Mouse (Mus musculus) lung, postnatal 0 days (tissue): ENCODE data around the gene Dmwd. TPM values are rescaled to one million over a fixed set of nuclear protein-coding genes. Genes with fewer than 3 reads are reported as not detected.

Experiments used
- ATAC-seq: fragments of 200-750 bp; cut with Nextera tagmentation; 2 replicates; pipeline ENCODE4 v1.8.0; 2017; ENCODE audit warnings: moderate library complexity
- DNase-seq: peaks from one replicate; pipeline ENCODE4 v3.0.0-alpha.2; 2016; ENCODE audit warnings: low spot score
- H3K27ac ChIP-seq: fragments of 300-500 bp; sonication (generic); 2 replicates; pipeline ENCODE4 v1.5.1; 2014; ENCODE audit warnings: antibody characterized with exemption, mild to moderate bottlenecking, low read length, mixed read lengths
- H3K27me3 ChIP-seq: fragments of 300-500 bp; sonication (generic); replicated peaks from 2 replicates; pipeline ENCODE4 v1.6.1; 2014; ENCODE audit warnings: low read length, mixed read lengths; ENCODE audit not compliant: insufficient read depth
- H3K36me3 ChIP-seq: fragments of 300-500 bp; sonication (generic); 2 replicates; pipeline ENCODE4 v1.6.1; 2014; ENCODE audit warnings: low read length, mixed read lengths; ENCODE audit not compliant: insufficient read depth
- H3K4me1 ChIP-seq: fragments of 300-500 bp; sonication (generic); 2 replicates; pipeline ENCODE4 v1.6.1; 2014; ENCODE audit warnings: antibody characterized with exemption, low read depth, low read length, mixed read lengths; ENCODE audit not compliant: insufficient read depth
- H3K4me2 ChIP-seq: fragments of 300-500 bp; sonication (generic); replicated peaks from 2 replicates; pipeline ENCODE4 v1.6.1; 2014; ENCODE audit warnings: low read depth, mild to moderate bottlenecking, low read length, moderate library complexity, mixed read lengths
- H3K4me3 ChIP-seq: fragments of 300-500 bp; sonication (generic); 2 replicates; pipeline ENCODE4 v1.5.1; 2014; ENCODE audit warnings: low read depth, low read length
- H3K9ac ChIP-seq: fragments of 300-500 bp; sonication (generic); replicated peaks from 2 replicates; pipeline ENCODE4 v1.6.1; 2014; ENCODE audit warnings: low read depth, mild to moderate bottlenecking
- H3K9me3 ChIP-seq: fragments of 300-500 bp; sonication (generic); 2 replicates; pipeline ENCODE4 v1.6.1; 2016; ENCODE audit warnings: low read length, mixed read lengths
- CTCF ChIP-seq: IDR thresholded peaks from 2 replicates; pipeline ENCODE4 v1.5.1; 2016; ENCODE audit warnings: antibody characterized with exemption, mild to moderate bottlenecking
- EP300 ChIP-seq: IDR thresholded peaks from 2 replicates; pipeline ENCODE4 v1.6.1; 2016; ENCODE audit warnings: antibody characterized with exemption, mild to moderate bottlenecking, control low read depth
- WGBS: fragments of 180-500 bp; shearing (Covaris S2); extraction: QIAGEN DNeasy Blood & Tissue Kit; methylation state at CpG from one replicate; pipeline ENCODE4 v1.1.7; 2014; 5-methylcytosine and 5-hydroxymethylcytosine counted together
- polyA plus RNA-seq: library from polyadenylated mRNA; unstranded; fragments of >200 nt; fragmentation: Nextera tagmentation; extraction: Ambion mirVana; gene quantifications from 2 replicates; pipeline ENCODE4 v1.2.1, GENCODE M21; 2015

Dmwd gene
- polyA plus RNA-seq, 1 experiment from 2014 or later = 9.7 TPM

GRCm38 (mm10) chr7:19094826-19095750 lies 19.1 kb downstream of the Dmwd start:
- 0 out of 2 replicates have a peak, but pooled peaks have one; percentile 2 for ATAC-seq
- no peak for TF ChIP-seq EP300

GRCm38 (mm10) chr7:19095751-19096110 lies 19.7 kb downstream of the Dmwd start:
- Histone ChIP-seq H3K9ac (0 out of 2 replicates have a peak overlapping the region, but pooled peaks have one; percentile 55), H3K4me3 (peak overlapping the region; percentile 69), H3K4me2 (peak overlapping the region; percentile 93), H3K27me3 (no peaks in the 10 kb centered on the region), H3K9me3 (no peaks in the 10 kb centered on the region), H3K4me1 (peaks cover 14% of the 10 kb centered on the region), H3K36me3 (no peaks in the 10 kb centered on the region), H3K27ac (peak overlapping the region; percentile 92; the same call in 1 of the 2 replicates)
- WGBS = under 1% methylated on average over 19 of the region's 19 CpGs
- no peak for TF ChIP-seq EP300
- ATAC-seq = no peak
- peak; percentile 78 for DNase-seq

More at GRCm38 (mm10) chr7:19094826-19095750, 19.1 kb downstream of the Dmwd start:
- Histone ChIP-seq H3K27me3 (no peaks in the 10 kb centered on the region), H3K9me3 (no peaks in the 10 kb centered on the region), H3K4me3 (peak overlapping the region; percentile 69), H3K36me3 (no peaks in the 10 kb centered on the region), H3K4me2 (peak overlapping the region; percentile 93), H3K4me1 (peaks cover 14% of the 10 kb centered on the region), H3K27ac (peak overlapping the region; percentile 92), H3K9ac (peak overlapping the region; percentile 55)
- DNase-seq = peak; percentile 64
- WGBS = under 1% methylated on average over 79 of the region's 87 CpGs

GRCm38 (mm10) chr7:19096421-19096976 lies 20.5 kb downstream of the Dmwd start:
- H3K36me3 ChIP-seq = no peaks in the 10 kb centered on the region
- WGBS = 66% methylated on average over 5 of the region's 5 CpGs
- TF ChIP-seq EP300 (no peak), CTCF (no peak)
- H3K9ac ChIP-seq = no peak overlapping the region
- no peak overlapping the region for H3K27ac ChIP-seq
- H3K9me3 ChIP-seq = no peaks in the 10 kb centered on the region
- ATAC-seq = no peak
- peaks cover 14% of the 10 kb centered on the region for H3K4me1 ChIP-seq
- no peak for DNase-seq
- no peaks in the 10 kb centered on the region for H3K27me3 ChIP-seq
- H3K4me2 ChIP-seq = peak overlapping the region; percentile 93
- H3K4me3 ChIP-seq = no peak overlapping the region

- no peak for DNase-seq
- H3K9ac ChIP-seq = no peak overlapping the region
These were observed 21.2 kb downstream of the Dmwd start for GRCm38 (mm10) chr7:19097217-19097616.

GRCm38 (mm10) chr7:19097863-19098262 lies 21.8 kb downstream of the Dmwd start:
- Histone ChIP-seq H3K9ac (no peak overlapping the region), H3K27me3 (no peaks in the 10 kb centered on the region), H3K4me3 (no peak overlapping the region), H3K36me3 (no peaks in the 10 kb centered on the region), H3K4me1 (peaks cover 12% of the 10 kb centered on the region), H3K9me3 (no peaks in the 10 kb centered on the region), H3K4me2 (no peak overlapping the region), H3K27ac (no peak overlapping the region)
- ATAC-seq (no peak), DNase-seq (no peak)
- TF ChIP-seq CTCF (no peak), EP300 (no peak)

More at GRCm38 (mm10) chr7:19097217-19097616, 21.2 kb downstream of the Dmwd start:
- peaks cover 14% of the 10 kb centered on the region for H3K4me1 ChIP-seq
- no peak overlapping the region for H3K27ac ChIP-seq
- no peaks in the 10 kb centered on the region for H3K9me3 ChIP-seq
- ATAC-seq = no peak
- no peak overlapping the region for H3K4me3 ChIP-seq
- no peak overlapping the region for H3K4me2 ChIP-seq
- no peak for TF ChIP-seq CTCF
- no peak for TF ChIP-seq EP300
- H3K36me3 ChIP-seq = no peaks in the 10 kb centered on the region
- WGBS = 63% methylated on average over 2 of the region's 2 CpGs
- H3K27me3 ChIP-seq = no peaks in the 10 kb centered on the region

GRCm38 (mm10) chr7:19098811-19099210 lies 22.8 kb downstream of the Dmwd start:
- H3K9ac ChIP-seq = no peak overlapping the region
- H3K27ac ChIP-seq = no peak overlapping the region
- TF ChIP-seq EP300 = no peak
- TF ChIP-seq CTCF = no peak
- H3K4me3 ChIP-seq = no peak overlapping the region
- no peaks in the 10 kb centered on the region for H3K9me3 ChIP-seq
- H3K4me2 ChIP-seq = no peak overlapping the region
- 68% methylated on average over 7 of the region's 7 CpGs for WGBS
- H3K27me3 ChIP-seq = no peaks in the 10 kb centered on the region
- DNase-seq (no peak), ATAC-seq (no peak)
- peaks cover 11% of the 10 kb centered on the region for H3K4me1 ChIP-seq
- no peaks in the 10 kb centered on the region for H3K36me3 ChIP-seq
